ENCODE assay signal across 13 mouse cellular contexts in genomic region chr1:31033851-31034534, GRCm38 (mm10). TPM values are rescaled to one million over a fixed set of nuclear protein-coding genes. Genes with fewer than 3 reads are reported as not detected.
A peak's percentile ranks its signal among the peaks of the same experiment; 100 is the strongest.
DNase-seq lines count a peak whose midpoint lies in the region; ATAC-seq lines count a peak whose summit lies in the region.
"Had no signal": no experiment of that assay in that cellular context is flagged by ENCODE, and none has a peak within 500 bp of the region (broad histone marks: within the 10 kb centered on the region; RNA-seq: fewer than 3 reads in every experiment).

No protein-coding gene starts in this region.

- no peaks in the 10 kb centered on the region for H3K36me3 ChIP-seq in heart, embryonic 10.5 days
- H3K36me3 ChIP-seq in midbrain, embryonic 16.5 days (ENCODE audit: control insufficient read depth, insufficient read depth, low read length) = no peaks in the 10 kb centered on the region
- H3K36me3 ChIP-seq: embryonic facial prominence, embryonic 10.5 days had no signal

- no peaks in the 10 kb centered on the region for H3K4me1 ChIP-seq in heart, embryonic 10.5 days
- no peaks in the 10 kb centered on the region for H3K4me1 ChIP-seq in midbrain, embryonic 16.5 days (ENCODE audit: control insufficient read depth, insufficient read depth, low read length)
- H3K4me1 ChIP-seq: embryonic facial prominence, embryonic 10.5 days had no signal

- H3K27ac ChIP-seq in heart, embryonic 10.5 days = no peak overlapping the region
- no peak overlapping the region for H3K27ac ChIP-seq in midbrain, embryonic 16.5 days (ENCODE audit: low read length)
- H3K27ac ChIP-seq: embryonic facial prominence, embryonic 10.5 days had no signal

- H3K27me3 ChIP-seq in heart, embryonic 10.5 days (ENCODE audit: insufficient read depth, poor library complexity, severe bottlenecking) = no peaks in the 10 kb centered on the region
- H3K27me3 ChIP-seq in midbrain, embryonic 16.5 days (ENCODE audit: control insufficient read depth, insufficient read depth, low read depth, low read length) = no peaks in the 10 kb centered on the region

- H3K4me3 ChIP-seq in heart, embryonic 10.5 days = no peak overlapping the region
- H3K4me3 ChIP-seq in midbrain, embryonic 16.5 days (ENCODE audit: low read depth, low read length) = no peak overlapping the region
- H3K4me3 ChIP-seq: embryonic facial prominence, embryonic 10.5 days had no signal

- H3K4me2 ChIP-seq in midbrain, embryonic 16.5 days (ENCODE audit: low read length) = no peak overlapping the region

- peak; percentile 24 for DNase-seq in heart, adult 11 months
- DNase-seq in heart, embryonic 10.5 days (ENCODE audit: low spot score) = no peak
- DNase-seq in kidney, postnatal 4 days = peak; percentile 7 to 35
- DNase-seq in adrenal gland, postnatal 4 days (ENCODE audit: low spot score in 2 of 2) = no peak
- DNase-seq in thymus, postnatal 0 days (ENCODE audit: low spot score) = no peak
- DNase-seq: right cerebral cortex, adult 18-20 months had no signal

- ATAC-seq in granulocyte monocyte progenitor cell, adult 5-6 weeks (replicated peaks; ENCODE audit: poor library complexity, severe bottlenecking) = peak; percentile 92
- peak; percentile 55; the same call in 1 of the 2 replicates for ATAC-seq in neutrophil, adult 5-6 weeks (ENCODE audit: extremely low read depth, insufficient number of reproducible peaks, low FRiP score, poor library complexity, severe bottlenecking)
- no peak for ATAC-seq in midbrain, embryonic 16.5 days

- no peaks in the 10 kb centered on the region for H3K9me3 ChIP-seq in heart, embryonic 10.5 days
- H3K9me3 ChIP-seq in midbrain, embryonic 16.5 days (replicated peaks; ENCODE audit: control insufficient read depth, low read length, poor library complexity, severe bottlenecking) = 0 out of 2 replicates have a peak, but pooled peaks cover 2% of the 10 kb centered on the region
- H3K9me3 ChIP-seq: embryonic facial prominence, embryonic 10.5 days had no signal

- WGBS in heart, embryonic 10.5 days = 54% methylated on average over 2 of the region's 2 CpGs
- 80% methylated on average over 2 of the region's 2 CpGs for WGBS in midbrain, embryonic 16.5 days

- H3K9ac ChIP-seq in midbrain, embryonic 16.5 days (ENCODE audit: low read depth, low read length) = no peak overlapping the region

RNA-seq across cellular contexts. Expression of gene AC153137.1, which starts 56.2 kb away (rescaled TPM):
- not detected in 2 replicates for polyA plus RNA-seq in heart, embryonic 10.5 days (2016; fragmentation: Nextera tagmentation; extraction: Ambion mirVana)
- total RNA-seq in granulocyte monocyte progenitor cell, adult 5-6 weeks (2014; fragmentation: Nextera tagmentation) = not detected in 2 replicates
- not detected in 2 replicates for total RNA-seq in granulocyte monocyte progenitor cell, adult 5-6 weeks (2017)
- total RNA-seq in neutrophil, adult 5-6 weeks (2017) = not detected in 2 replicates
- not detected for total RNA-seq in adrenal gland, postnatal 4 days (2021)
- polyA plus RNA-seq in thymus, postnatal 0 days (2015; fragmentation: Nextera tagmentation; extraction: Ambion mirVana) = not detected in 2 replicates
- polyA plus RNA-seq in midbrain, embryonic 16.5 days (2015; fragmentation: Nextera tagmentation; extraction: Ambion mirVana) = not detected in 2 replicates
- total RNA-seq: hematopoietic stem cell, adult 5-6 weeks; left cerebral cortex, adult 18-20 months had no signal
- polyA plus RNA-seq: embryonic facial prominence, embryonic 10.5 days; frontal cortex, adult 2 months had no signal

Comparison
In these comparisons a context has a peak if more than half of its experiments do, and no peak if none do; other contexts are left out.
1. DNase-seq: peak in heart, adult 11 months (single experiment) and kidney, postnatal 4 days (2 of 2); none in heart, embryonic 10.5 days (single experiment), adrenal gland, postnatal 4 days (0 of 2) and thymus, postnatal 0 days (single experiment).